In genomic region chr16:49786116-49786515, GRCm38 (mm10) we compare ENCODE assay signal across 30 mouse cellular contexts.
"Had no signal": no experiment of that assay in that cellular context is flagged by ENCODE, and none has a peak within 500 bp of the region (broad histone marks: within the 10 kb centered on the region; RNA-seq: fewer than 3 reads in every experiment).

No protein-coding gene starts in this region.

- ATAC-seq: liver, postnatal 0 days; lung, postnatal 0 days; midbrain, embryonic 13.5 days; midbrain, embryonic 15.5 days; midbrain, embryonic 16.5 days had no signal

- H3K4me2 ChIP-seq: limb, embryonic 12.5 days; limb, embryonic 13.5 days; limb, embryonic 15.5 days; liver, embryonic 13.5 days; liver, embryonic 15.5 days; lung, embryonic 14.5 days; lung, embryonic 15.5 days; midbrain, embryonic 11.5 days; midbrain, embryonic 12.5 days; midbrain, embryonic 13.5 days; midbrain, embryonic 15.5 days; neural tube, embryonic 12.5 days had no signal

- H3K27ac ChIP-seq: left cerebral cortex, adult 2 months; limb, embryonic 10.5 days; limb, embryonic 12.5 days; limb, embryonic 13.5 days; limb, embryonic 15.5 days; liver, embryonic 13.5 days; liver, embryonic 14.5 days; lung, embryonic 15.5 days; macrophage; midbrain, embryonic 10.5 days; midbrain, embryonic 12.5 days; midbrain, embryonic 13.5 days; midbrain, embryonic 15.5 days; neural tube, embryonic 12.5 days had no signal

- H3K36me3 ChIP-seq: limb, embryonic 10.5 days; limb, embryonic 12.5 days; limb, embryonic 13.5 days; limb, embryonic 15.5 days; liver, embryonic 13.5 days; liver, embryonic 15.5 days; lung, embryonic 15.5 days; midbrain, embryonic 10.5 days; midbrain, embryonic 12.5 days; midbrain, embryonic 13.5 days; midbrain, embryonic 15.5 days; neural tube, embryonic 12.5 days had no signal

- DNase-seq: left cerebral cortex, postnatal 4 days; liver, embryonic 13.5 days; liver, postnatal 0 days; lung, adult 18-20 months; lung, adult 2 months; lung, embryonic 14.5 days; lung, postnatal 10 days; lung, postnatal 14 days; lung, postnatal 36 days; lung, postnatal 4 days; midbrain, embryonic 14.5 days had no signal

- H3K4me3 ChIP-seq: left cerebral cortex, adult 2 months; limb, embryonic 10.5 days; limb, embryonic 12.5 days; limb, embryonic 13.5 days; limb, embryonic 15.5 days; liver, embryonic 13.5 days; liver, embryonic 15.5 days; lung, embryonic 15.5 days; megakaryocyte, embryonic 14.5 days; midbrain, embryonic 10.5 days; midbrain, embryonic 12.5 days; midbrain, embryonic 13.5 days; midbrain, embryonic 15.5 days; myocyte; neural tube, embryonic 12.5 days had no signal

- H3K9ac ChIP-seq: limb, embryonic 12.5 days; limb, embryonic 13.5 days; limb, embryonic 15.5 days; liver, embryonic 13.5 days; liver, embryonic 14.5 days; liver, embryonic 15.5 days; liver, postnatal 0 days; lung, embryonic 14.5 days; lung, embryonic 15.5 days; midbrain, embryonic 12.5 days; midbrain, embryonic 13.5 days; midbrain, embryonic 15.5 days; neural tube, embryonic 12.5 days had no signal

- H3K27me3 ChIP-seq: limb, embryonic 12.5 days; limb, embryonic 13.5 days; limb, embryonic 15.5 days; liver, embryonic 13.5 days; liver, embryonic 15.5 days; lung, embryonic 15.5 days; megakaryocyte, embryonic 14.5 days; midbrain, embryonic 12.5 days; midbrain, embryonic 13.5 days; midbrain, embryonic 15.5 days; neural tube, embryonic 12.5 days had no signal

- H3K9me3 ChIP-seq: limb, embryonic 10.5 days; limb, embryonic 12.5 days; limb, embryonic 13.5 days; limb, embryonic 15.5 days; liver, embryonic 13.5 days; liver, embryonic 15.5 days; lung, embryonic 15.5 days; megakaryocyte, embryonic 14.5 days; midbrain, embryonic 10.5 days; midbrain, embryonic 12.5 days; midbrain, embryonic 13.5 days; midbrain, embryonic 15.5 days; neural tube, embryonic 12.5 days had no signal

- H3K4me1 ChIP-seq: limb, embryonic 12.5 days; limb, embryonic 13.5 days; limb, embryonic 15.5 days; lung, embryonic 15.5 days; midbrain, embryonic 10.5 days; midbrain, embryonic 12.5 days; midbrain, embryonic 13.5 days; midbrain, embryonic 15.5 days; neural tube, embryonic 12.5 days had no signal
